Mouse (Mus musculus): Measurements from ENCODE around the gene Gm45808. TPM values are rescaled to one million over a fixed set of nuclear protein-coding genes. Genes with fewer than 3 reads are reported as not detected.

Gene Gm45808
- polyA plus RNA-seq, 1 experiment from 2014 or later: not detected

DNA sequence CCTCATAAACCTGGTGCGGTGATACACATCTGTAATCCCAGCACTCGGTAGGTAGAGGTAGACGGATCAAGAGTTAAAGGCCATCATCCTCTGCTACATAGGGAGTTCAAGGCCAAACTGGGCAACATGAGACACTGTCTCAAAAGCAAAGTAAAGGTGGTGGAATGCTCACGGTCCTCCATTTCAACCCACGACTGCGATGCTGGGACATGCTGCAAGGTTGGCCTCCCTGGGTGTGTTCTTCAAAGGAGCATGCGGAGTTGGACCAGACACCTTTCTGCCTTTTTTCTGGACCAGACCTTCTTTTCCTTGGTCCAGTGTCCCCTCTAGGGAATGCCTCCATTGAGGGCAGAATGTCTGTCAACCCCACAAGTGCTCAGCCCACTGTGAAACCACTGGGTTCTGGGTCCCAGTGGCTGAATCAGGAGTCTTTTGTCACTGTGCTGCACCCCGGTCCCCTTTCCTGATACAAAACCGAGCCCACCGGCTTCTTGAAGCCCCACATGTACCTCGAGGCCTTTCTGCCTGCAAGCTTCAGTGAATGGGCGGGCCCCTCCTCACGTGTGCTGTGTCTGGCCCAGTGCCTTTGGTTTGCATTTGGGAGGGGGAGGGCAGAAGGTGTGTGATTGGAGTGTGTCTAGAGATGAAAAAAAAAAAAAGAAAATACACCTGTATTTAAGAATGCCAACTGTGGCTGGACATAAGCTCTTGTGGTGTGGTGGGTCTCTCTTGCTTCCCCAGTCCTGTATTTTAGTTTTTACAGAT, 30.5 kb downstream of the Gm45808 start:
- WGBS: 67% methylated on average over 13 of the region's 13 CpGs
- Histone ChIP-seq H3K9ac (ENCODE audit: low read length) (no peak overlapping the region; the same call in 1 of the 2 replicates), H3K4me3 (ENCODE audit: low read depth, low read length) (no peak overlapping the region), H3K27ac (replicated peaks) (no peak overlapping the region), H3K4me1 (replicated peaks; ENCODE audit: control insufficient read depth, insufficient read depth) (peaks cover 7% of the 10 kb centered on the region), H3K9me3 (ENCODE audit: control insufficient read depth, low read length) (no peaks in the 10 kb centered on the region), H3K36me3 (ENCODE audit: control insufficient read depth, insufficient read depth, low read length) (peaks cover 22% of the 10 kb centered on the region), H3K4me2 (replicated peaks; ENCODE audit: low read depth) (no peak overlapping the region), H3K27me3 (ENCODE audit: control insufficient read depth, insufficient read depth, low read length) (no peaks in the 10 kb centered on the region)
- no peak for TF ChIP-seq CTCF (IDR thresholded peaks at IDR 0.05; ENCODE audit: low read depth)
- no peak for TF ChIP-seq EP300 (optimal IDR thresholded peaks at IDR 0.05)
- DNase-seq (ENCODE audit: low spot score): peak; percentile 54
- no peak for ATAC-seq (ENCODE audit: low FRiP score, low TSS enrichment)

DNA sequence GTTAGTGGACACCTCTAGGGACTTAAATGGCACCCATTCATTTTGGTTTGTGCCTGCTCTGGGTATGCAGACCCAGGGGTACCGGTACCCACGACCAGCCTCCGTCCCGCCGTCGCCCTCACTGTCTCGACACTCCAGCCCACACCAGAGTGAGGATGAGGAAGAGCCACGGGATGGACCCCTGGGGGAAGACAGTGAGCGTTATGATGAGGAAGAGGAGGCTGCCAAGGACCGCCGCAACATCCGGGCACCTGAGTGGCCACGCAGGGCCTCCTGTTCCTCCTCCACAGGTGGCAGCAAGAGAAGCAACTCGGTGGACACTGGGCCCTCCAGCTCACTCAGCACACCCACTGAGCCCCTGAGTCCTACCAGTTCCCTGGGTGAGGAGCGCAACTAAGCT, 31.6 kb downstream of the Gm45808 start:
- Histone ChIP-seq H3K27ac (replicated peaks) (no peak overlapping the region), H3K27me3 (ENCODE audit: control insufficient read depth, insufficient read depth, low read length) (no peaks in the 10 kb centered on the region), H3K9ac (ENCODE audit: low read length) (no peak overlapping the region), H3K4me2 (replicated peaks; ENCODE audit: low read depth) (no peak overlapping the region), H3K36me3 (ENCODE audit: control insufficient read depth, insufficient read depth, low read length) (peaks cover 22% of the 10 kb centered on the region), H3K4me1 (replicated peaks; ENCODE audit: control insufficient read depth, insufficient read depth) (no peaks in the 10 kb centered on the region), H3K4me3 (ENCODE audit: low read depth, low read length) (no peak overlapping the region), H3K9me3 (ENCODE audit: control insufficient read depth, low read length) (no peaks in the 10 kb centered on the region)
- DNase-seq (ENCODE audit: low spot score): peak; percentile 15
- ATAC-seq (ENCODE audit: low FRiP score, low TSS enrichment): no peak
- 93% methylated on average over 12 of the region's 15 CpGs for WGBS
- no peak for TF ChIP-seq EP300 (optimal IDR thresholded peaks at IDR 0.05)
- TF ChIP-seq CTCF (IDR thresholded peaks at IDR 0.05; ENCODE audit: low read depth): no peak

DNA sequence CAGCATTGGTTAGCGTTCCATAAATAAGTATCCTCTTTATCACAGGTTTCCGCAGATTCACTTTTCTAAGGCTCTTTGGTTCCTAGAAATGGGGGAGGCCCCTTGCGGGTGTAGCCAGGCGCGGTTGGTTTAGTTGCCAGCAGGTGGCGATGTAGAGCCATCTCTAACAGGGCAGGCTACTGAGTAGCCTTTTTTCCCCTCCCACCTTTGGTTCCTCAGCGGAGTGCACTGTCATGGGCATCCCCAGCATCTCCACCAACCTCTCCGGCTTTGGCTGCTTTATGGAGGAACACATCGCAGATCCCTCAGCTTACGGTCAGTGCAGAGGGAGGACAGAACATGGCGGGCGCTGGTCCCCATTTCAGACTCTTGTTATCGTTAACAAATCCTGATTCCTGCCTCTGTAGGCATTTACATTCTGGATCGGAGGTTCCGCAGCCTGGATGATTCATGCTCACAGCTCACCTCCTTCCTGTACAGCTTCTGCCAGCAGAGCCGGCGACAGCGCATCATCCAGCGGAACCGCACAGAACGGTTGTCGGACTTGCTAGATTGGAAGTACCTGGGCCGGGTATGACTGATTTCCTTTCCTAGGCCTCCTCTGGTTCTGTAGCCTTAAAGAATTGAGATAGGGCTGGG, 35.1 kb downstream of the Gm45808 start:
- Histone ChIP-seq H3K9ac (ENCODE audit: low read length) (no peak overlapping the region), H3K27me3 (ENCODE audit: control insufficient read depth, insufficient read depth, low read length) (no peaks in the 10 kb centered on the region), H3K9me3 (ENCODE audit: control insufficient read depth, low read length) (no peaks in the 10 kb centered on the region), H3K4me1 (replicated peaks; ENCODE audit: control insufficient read depth, insufficient read depth) (no peaks in the 10 kb centered on the region), H3K36me3 (ENCODE audit: control insufficient read depth, insufficient read depth, low read length) (peaks cover 18% of the 10 kb centered on the region), H3K4me2 (replicated peaks; ENCODE audit: low read depth) (no peak overlapping the region), H3K4me3 (ENCODE audit: low read depth, low read length) (no peak overlapping the region), H3K27ac (replicated peaks) (no peak overlapping the region)
- ATAC-seq (ENCODE audit: low FRiP score, low TSS enrichment) (peak; percentile 77), DNase-seq (ENCODE audit: low spot score) (peak; percentile 86)
- WGBS: 53% methylated on average over 23 of the region's 23 CpGs
- TF ChIP-seq EP300 (optimal IDR thresholded peaks at IDR 0.05): no peak
- peak; percentile 91 for TF ChIP-seq CTCF (IDR thresholded peaks at IDR 0.05; ENCODE audit: low read depth)

DNA sequence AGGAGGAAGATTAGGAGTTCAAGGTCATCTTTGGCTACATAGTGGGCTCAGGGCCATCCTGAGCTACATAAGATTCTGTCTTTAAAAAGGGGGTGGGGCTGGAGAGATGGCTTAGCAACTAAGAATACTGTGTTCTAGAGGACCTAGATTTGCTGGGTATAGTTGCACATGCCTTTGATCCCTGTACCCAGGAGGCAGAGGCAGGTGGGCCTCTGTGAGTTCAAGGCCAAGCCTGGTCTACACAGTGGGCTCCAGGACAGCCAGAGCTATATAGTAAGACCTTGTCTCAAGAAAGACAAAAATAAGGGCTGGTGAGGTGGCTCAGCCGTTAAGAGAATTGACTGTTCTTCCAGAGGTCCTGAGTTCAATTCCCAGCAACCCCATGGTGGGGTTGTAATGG, 36.6 kb downstream of the Gm45808 start:
- DNase-seq (ENCODE audit: low spot score): no peak
- no peak overlapping the region for H3K4me3 ChIP-seq (ENCODE audit: low read depth, low read length)
- H3K9me3 ChIP-seq (ENCODE audit: control insufficient read depth, low read length): no peaks in the 10 kb centered on the region
- WGBS: 78% methylated on average over 1 of the region's 1 CpGs
- TF ChIP-seq EP300 (optimal IDR thresholded peaks at IDR 0.05) (no peak), CTCF (IDR thresholded peaks at IDR 0.05; ENCODE audit: low read depth) (no peak)
- no peaks in the 10 kb centered on the region for H3K27me3 ChIP-seq (ENCODE audit: control insufficient read depth, insufficient read depth, low read length)
- H3K27ac ChIP-seq (replicated peaks): no peak overlapping the region
- no peaks in the 10 kb centered on the region for H3K4me1 ChIP-seq (replicated peaks; ENCODE audit: control insufficient read depth, insufficient read depth)
- H3K36me3 ChIP-seq (ENCODE audit: control insufficient read depth, insufficient read depth, low read length): peaks cover 18% of the 10 kb centered on the region
- ATAC-seq (ENCODE audit: low FRiP score, low TSS enrichment): no peak
- H3K9ac ChIP-seq (ENCODE audit: low read length): no peak overlapping the region
- no peak overlapping the region for H3K4me2 ChIP-seq (replicated peaks; ENCODE audit: low read depth)

DNA sequence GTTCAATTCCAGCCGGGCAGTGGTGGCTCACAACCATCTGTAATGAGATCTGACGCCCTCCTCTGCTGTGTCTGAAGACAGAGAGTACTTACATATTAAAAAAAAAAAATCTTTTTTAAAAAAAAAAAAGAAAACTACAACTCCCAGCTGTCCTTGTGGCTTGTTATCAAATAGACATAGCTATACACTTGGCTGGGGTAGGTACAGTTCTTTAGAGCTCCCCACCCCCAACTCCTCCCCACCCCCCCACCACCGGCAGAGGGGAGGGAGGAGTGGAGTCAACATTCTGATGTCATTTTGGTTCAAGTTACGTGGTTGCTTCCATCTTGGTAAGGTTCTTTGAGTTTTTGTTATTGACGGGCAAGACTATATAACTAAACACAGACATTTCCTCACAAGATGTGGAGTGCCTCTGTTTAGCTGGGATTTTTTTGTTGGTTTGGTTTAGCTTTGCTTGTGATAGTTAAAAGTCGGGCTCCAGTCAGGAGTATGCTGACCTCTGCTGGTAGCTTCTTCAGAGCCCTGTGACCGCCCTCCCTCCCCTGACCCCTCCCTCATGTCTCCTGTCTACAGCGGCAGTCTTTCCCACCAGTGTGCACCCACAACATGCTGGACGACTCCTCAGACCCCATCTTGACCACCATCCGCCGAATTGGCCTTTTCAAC, 39.2 kb downstream of the Gm45808 start:
- WGBS: 40% methylated on average over 11 of the region's 11 CpGs
- Histone ChIP-seq H3K4me3 (ENCODE audit: low read depth, low read length) (no peak overlapping the region), H3K36me3 (ENCODE audit: control insufficient read depth, insufficient read depth, low read length) (peaks cover 15% of the 10 kb centered on the region), H3K4me2 (replicated peaks; ENCODE audit: low read depth) (no peak overlapping the region), H3K27ac (replicated peaks) (no peak overlapping the region), H3K9me3 (ENCODE audit: control insufficient read depth, low read length) (no peaks in the 10 kb centered on the region), H3K9ac (ENCODE audit: low read length) (no peak overlapping the region), H3K4me1 (replicated peaks; ENCODE audit: control insufficient read depth, insufficient read depth) (no peaks in the 10 kb centered on the region), H3K27me3 (ENCODE audit: control insufficient read depth, insufficient read depth, low read length) (no peaks in the 10 kb centered on the region)
- peak; percentile 17; the same call in 1 of the 2 replicates for ATAC-seq (ENCODE audit: low FRiP score, low TSS enrichment)
- TF ChIP-seq CTCF (IDR thresholded peaks at IDR 0.05; ENCODE audit: low read depth) (peak; percentile 74), EP300 (optimal IDR thresholded peaks at IDR 0.05) (no peak)
- peak; percentile 63 for DNase-seq (ENCODE audit: low spot score)

Measured in stomach, postnatal 0 days (tissue).